Mouse (Mus musculus) cerebellum, postnatal 10 days (tissue): ENCODE measurements around the gene Mpped2.

Experiments used
- DNase-seq, 2 experiments: peaks; one replicate each; pipeline ENCODE4 v3.0.0; 2021; ENCODE audit warnings: mixed read lengths in 2 of 2

The Mpped2 gene

DNA sequence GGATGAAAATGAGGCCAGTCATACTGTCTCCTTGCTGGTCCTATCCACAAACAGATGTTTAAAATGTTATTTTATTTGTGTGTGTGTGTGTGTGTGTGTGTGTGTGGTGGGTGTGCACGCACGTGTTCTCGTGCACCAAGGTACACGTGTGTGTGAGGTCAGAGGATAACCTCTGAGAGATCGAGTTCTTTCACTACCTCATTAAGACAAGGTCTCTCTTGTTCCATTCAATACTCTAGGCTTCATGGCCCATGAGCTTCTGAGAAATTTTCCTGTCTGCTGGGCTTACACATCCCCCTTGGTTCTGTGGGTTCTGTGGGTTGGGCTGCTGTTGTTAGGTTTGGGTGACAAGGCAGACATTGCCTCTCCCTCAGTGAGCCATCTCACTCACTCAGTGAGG is 12.6 kb downstream of the Mpped2 start:
- DNase-seq: no peak

DNA sequence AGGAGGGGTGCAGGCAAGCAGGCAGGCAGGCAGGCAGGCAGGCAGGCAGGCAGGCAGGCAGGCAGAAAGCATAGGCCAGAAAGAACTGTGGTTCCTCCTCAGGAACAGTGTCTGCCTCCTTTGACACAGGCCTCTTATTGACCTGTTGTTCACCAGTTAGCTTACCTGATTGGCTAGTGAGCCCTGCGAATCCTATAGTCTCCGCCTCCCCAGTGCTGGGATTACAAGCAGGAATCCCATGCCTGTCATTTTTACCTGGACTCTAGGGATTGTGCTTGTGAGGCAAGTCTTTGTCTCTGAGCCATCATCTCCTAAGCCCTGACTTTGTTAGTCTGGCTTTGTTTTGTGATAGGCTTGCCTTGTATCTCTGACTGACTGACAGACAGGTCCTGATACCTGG is 14.1 kb downstream of the Mpped2 start:
- DNase-seq: no peak

DNA sequence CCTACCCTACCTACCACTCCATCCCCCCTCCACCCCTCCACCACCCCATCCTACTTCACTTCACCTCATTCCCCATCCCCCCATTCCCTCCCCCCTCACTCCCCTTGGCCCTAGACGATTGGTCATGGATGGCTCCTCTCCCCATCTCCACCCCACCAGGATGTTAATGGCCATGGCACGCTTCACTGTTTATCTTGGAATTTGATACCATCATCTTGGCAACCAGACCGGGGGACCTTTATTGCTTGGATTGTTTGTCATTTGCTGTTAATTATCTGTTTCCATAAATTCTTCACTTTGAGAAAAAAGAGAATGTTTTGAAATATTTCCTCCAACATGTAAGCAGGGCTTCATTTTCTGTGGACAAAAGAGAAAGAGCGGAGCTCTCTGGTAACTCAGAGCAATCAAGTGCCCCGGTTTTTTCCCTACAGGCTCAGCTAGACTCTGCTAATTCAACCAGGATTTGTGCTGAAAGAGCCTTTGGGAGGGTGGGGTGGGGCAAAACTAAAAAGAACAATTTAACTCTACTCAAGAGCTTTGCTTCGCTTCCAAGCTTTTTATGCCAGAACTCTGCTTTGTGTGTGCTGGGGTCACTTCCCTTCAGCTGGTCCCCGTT is 17.9 kb downstream of the Mpped2 start:
- peak; percentile 17 to 21 for DNase-seq

GRCm38 (mm10) chr2:106711506-106711905 is 18.4 kb downstream of the Mpped2 start:
- DNase-seq: no peak

GRCm38 (mm10) chr2:106713151-106713550 is 20.1 kb downstream of the Mpped2 start:
- DNase-seq: peak; percentile 50 to 63

DNA sequence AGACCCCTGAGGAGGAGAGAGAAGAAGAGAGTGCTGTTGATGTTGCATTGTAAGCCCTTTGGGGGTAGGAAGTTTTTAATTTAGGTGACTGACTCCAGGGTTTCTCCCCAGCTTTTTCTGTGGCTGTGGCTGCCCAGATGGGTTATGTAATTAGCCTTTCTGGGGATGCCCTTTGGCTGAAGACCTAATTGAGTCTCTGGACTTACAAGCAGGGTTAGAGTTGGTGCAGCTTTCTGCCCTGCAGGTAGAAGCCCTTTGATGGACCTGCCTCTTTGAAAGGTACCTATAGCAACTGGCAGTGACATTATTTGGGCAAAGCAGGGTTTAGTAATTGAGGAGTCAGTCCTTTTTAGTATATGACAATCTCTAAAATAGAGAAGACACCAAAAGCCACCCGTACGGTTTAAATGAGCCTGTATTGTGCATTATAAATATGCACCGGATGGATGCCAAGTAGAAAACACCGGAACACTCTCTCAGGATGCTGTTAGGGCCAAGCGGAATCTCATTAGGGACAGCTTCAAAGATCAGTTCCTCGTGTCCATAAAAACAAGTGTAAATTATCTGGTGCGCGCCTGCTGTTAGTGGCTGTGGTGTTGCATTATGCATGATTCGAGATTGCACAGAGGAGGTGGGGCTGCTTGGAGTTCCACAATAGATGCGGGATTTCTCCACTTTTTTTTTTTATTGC is 22.8 kb downstream of the Mpped2 start:
- DNase-seq: peak in 1 of 2 experiments; percentile 12

GRCm38 (mm10) chr2:106716365-106716717 is 23.3 kb downstream of the Mpped2 start:
- no peak for DNase-seq

- DNase-seq: no peak
Observed at GRCm38 (mm10) chr2:106718888-106719287, 25.8 kb downstream of the Mpped2 start.

GRCm38 (mm10) chr2:106719434-106719833 is 26.4 kb downstream of the Mpped2 start:
- DNase-seq: peak in 1 of 2 experiments; percentile 15

DNA sequence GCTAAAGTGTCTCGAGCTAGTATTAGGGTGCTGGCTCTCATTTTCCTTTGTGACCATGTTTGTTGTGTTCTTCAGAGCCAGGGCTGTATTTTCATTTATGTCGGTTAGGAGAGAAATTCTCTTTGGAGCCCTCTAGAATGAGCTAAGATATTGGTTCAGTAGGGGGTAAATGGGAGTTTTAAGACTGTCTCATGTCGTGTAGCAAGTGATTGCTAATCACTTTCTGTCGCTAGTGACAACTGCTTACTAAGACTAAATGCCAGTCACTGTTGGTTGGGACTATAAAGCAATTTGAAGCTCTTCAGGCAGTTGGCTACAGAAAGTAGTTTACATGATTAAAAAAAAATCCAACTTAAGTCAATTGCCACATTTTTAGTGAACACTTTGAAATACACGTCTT is 27.6 kb downstream of the Mpped2 start:
- DNase-seq: no peak

- DNase-seq: no peak
Observed at GRCm38 (mm10) chr2:106722020-106722419, 29.0 kb downstream of the Mpped2 start.

GRCm38 (mm10) chr2:106729951-106730564 is 37.0 kb downstream of the Mpped2 start:
- DNase-seq: no peak

DNA sequence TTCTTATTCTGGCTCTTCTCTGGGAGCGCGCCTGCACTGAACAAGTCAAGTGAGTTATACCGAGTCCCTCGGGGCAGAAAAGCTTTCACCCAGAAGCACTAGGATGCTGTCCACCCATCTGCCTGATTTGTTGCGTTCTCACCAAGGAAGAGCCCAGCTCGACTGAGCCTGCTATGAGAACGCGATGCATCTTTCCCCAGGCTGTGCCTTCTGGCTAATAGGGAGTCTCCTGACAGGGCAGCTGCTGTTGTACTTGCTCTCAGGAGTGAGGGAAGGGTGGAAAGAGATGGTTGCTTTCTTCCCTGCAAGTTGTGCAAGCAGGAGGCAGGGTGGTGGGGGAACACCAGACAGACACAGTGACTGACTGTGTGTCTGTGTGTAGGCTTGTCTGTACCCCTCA is 37.5 kb downstream of the Mpped2 start:
- no peak for DNase-seq

- DNase-seq: no peak
Observed at GRCm38 (mm10) chr2:106731478-106731877, 38.4 kb downstream of the Mpped2 start.

- DNase-seq: no peak
Observed at GRCm38 (mm10) chr2:106732171-106732570, 39.1 kb downstream of the Mpped2 start.

GRCm38 (mm10) chr2:106733396-106733795 is 40.3 kb downstream of the Mpped2 start:
- no peak for DNase-seq

DNA sequence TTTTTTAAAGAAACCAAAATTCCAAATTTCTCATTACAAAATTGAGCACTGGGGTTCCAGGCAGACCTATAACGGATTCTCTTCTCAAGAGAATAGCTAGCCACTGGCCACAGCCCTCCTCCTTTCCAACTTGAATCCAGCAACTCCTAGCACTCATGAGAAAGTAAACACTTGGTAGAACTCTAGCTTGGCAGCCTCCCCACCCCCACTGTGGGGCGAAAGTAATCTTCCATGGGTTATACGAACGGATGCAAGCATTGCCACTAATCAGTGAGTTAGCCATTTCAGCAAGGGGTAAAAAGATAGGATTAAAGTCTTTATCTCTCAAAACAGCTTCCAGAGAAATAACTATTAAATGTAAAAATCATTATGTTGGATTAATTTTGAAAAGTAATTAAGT is 40.9 kb downstream of the Mpped2 start:
- DNase-seq: no peak

GRCm38 (mm10) chr2:106735211-106735610 is 42.1 kb downstream of the Mpped2 start:
- no peak for DNase-seq

- no peak for DNase-seq
Observed at GRCm38 (mm10) chr2:106735792-106736359, 42.8 kb downstream of the Mpped2 start.

- DNase-seq: no peak
Observed at GRCm38 (mm10) chr2:106738951-106739350, 45.9 kb downstream of the Mpped2 start.

DNA sequence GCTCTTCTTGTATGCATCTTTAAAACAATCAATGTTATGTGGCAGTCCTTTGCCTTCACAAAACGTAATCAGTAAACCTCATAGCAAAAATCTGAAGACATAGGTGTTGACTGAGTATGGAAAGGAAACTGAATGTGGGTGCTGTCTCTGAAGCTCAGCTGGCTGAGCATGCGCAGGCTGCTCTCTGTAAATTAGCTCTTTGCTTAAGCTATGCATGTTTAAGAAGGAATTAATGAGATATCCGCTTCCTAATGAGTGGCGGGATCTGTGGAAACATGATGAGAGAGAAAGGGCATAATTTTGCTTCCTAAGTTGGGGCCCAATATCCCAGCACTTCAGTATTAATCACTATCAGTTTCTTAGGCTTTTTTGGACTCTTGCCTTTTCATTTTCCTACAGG is 51.0 kb downstream of the Mpped2 start:
- no peak for DNase-seq

DNA sequence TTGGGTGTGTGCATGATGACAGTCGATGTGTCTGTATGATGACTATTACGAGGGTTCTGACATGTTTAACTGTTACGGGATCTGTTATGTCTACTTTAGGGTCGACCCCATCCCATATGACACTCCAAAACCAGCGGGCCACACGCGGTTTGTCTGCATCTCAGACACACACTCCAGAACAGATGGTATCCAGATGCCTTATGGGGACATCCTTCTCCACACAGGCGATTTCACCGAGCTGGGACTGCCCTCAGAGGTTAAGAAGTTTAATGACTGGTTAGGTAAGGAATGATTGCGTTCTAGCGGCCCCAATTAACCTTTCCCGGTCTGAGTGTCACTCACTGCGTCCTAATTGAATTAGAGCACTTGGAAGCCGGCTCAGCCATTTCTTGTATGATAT is 51.5 kb downstream of the Mpped2 start:
- no peak for DNase-seq

DNA sequence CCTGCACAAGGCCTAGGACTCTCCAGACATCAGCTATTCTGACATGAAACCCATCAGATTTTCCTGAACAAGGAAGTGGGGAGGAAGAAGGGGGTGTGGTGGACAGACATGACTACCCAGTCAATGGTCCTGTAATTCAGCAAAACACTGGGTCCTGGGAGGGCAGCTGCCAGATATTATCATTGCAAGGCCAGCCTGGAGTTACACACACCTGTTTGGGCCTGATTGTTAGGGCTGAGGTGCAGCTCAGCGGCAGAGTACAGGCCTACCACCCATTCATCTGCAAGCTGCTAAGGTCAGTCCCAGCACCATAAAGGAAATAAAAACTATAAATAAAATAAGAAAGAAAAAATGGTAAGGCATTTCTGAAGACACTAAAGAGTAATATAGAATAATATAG is 52.3 kb downstream of the Mpped2 start:
- DNase-seq: no peak

DNA sequence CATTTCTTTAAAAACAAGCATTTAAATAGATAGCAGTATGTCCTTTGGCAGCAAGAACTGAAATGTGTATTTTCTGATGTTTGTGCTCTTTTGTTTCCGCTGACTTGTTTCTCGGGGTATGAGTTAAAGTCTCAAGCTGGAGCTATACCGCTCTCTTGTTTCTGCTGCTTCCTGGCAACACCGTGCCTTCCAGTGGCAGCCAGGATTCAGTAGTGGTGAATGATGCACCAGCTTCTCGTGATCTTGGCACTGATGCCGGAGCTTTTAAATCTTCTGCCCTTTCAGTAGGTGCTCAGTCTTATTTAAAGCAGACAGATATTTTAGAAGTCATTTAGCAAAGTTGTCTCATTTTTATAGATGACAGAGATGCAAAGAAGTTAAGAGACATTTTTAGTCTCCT is 53.1 kb downstream of the Mpped2 start:
- peak in 1 of 2 experiments; percentile 25 for DNase-seq
